Mouse (Mus musculus): ENCODE data around the gene Smarcc1. TPM values are rescaled to one million over a fixed set of nuclear protein-coding genes. Genes with fewer than 3 reads are reported as not detected.

The Smarcc1 gene
- polyA plus RNA-seq, 1 experiment from 2014 or later, result 80.0 TPM

DNA sequence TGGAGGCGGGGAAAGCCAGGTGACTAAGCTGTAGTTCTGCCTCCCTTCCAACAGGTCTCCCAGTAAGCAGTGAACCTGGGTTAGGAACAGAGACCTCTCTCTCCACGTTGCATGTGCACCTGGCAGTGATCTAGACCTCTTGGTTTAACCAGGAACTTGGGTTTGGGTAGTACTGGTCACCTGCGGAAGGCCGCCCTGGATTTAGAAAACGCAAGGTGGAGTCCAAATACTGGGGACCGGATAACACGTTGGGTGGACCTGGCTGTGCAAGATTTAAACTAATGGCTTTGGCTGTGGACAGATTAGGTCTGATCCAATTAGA, 127.0 kb downstream of the Smarcc1 start:
- Histone ChIP-seq H3K36me3 (ENCODE audit: control insufficient read depth, insufficient read depth, low read length) (peaks cover 9% of the 10 kb centered on the region), H3K4me3 (ENCODE audit: low read depth, low read length) (peak overlapping the region; percentile 91), H3K4me2 (ENCODE audit: low read length) (peak overlapping the region; percentile 92), H3K27ac (ENCODE audit: low read length) (peak overlapping the region; percentile 95), H3K9me3 (replicated peaks; ENCODE audit: control insufficient read depth, low read length, poor library complexity, severe bottlenecking) (no peaks in the 10 kb centered on the region), H3K9ac (ENCODE audit: low read depth, low read length) (peak overlapping the region; percentile 95), H3K4me1 (ENCODE audit: control insufficient read depth, insufficient read depth, low read length) (peaks cover 35% of the 10 kb centered on the region), H3K27me3 (ENCODE audit: control insufficient read depth, insufficient read depth, low read depth, low read length) (no peaks in the 10 kb centered on the region)
- no peak for ATAC-seq
- 19% methylated on average over 7 of the region's 7 CpGs for WGBS

DNA sequence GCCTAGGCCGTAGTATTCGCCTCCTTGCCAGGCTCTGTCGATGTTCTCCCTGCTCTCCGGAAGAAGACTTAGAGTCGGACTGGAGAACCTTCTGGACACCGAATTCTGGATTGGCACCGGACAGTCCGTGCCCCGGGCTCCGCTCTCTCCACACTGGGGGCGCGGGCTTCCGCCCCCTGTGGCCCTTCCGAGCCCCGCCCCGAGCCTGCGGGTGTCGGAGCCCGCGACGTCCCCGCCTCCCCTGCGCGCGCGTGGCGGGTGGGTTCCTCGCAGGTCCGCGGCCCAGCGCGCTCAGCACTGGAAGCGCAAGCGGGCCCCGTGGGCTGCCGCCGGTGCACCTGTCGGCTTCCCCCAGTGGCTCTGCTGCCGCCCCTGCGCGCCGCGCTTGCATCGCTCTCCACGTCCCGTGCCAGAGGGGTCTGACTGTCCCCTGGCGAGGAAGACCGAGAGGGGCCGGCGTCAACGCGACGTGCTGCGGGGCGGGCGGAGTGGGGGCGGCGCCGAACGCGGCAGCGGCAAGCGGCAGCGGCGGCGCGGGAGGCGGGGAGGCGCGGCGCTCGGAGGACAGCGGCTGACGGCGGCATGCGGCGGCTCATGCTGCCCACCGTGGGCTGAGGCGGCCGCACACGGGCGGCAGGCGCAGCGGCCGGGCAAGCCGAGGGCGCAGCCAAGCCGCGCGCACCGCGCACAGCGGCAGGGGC, 127.5 kb downstream of the Smarcc1 start:
- Histone ChIP-seq H3K4me3 (ENCODE audit: low read depth, low read length) (peak overlapping the region; percentile 91), H3K27ac (ENCODE audit: low read length) (peak overlapping the region; percentile 95), H3K9ac (ENCODE audit: low read depth, low read length) (peak overlapping the region; percentile 95), H3K27me3 (ENCODE audit: control insufficient read depth, insufficient read depth, low read depth, low read length) (no peaks in the 10 kb centered on the region), H3K4me1 (ENCODE audit: control insufficient read depth, insufficient read depth, low read length) (peaks cover 41% of the 10 kb centered on the region), H3K4me2 (ENCODE audit: low read length) (peak overlapping the region; percentile 92), H3K36me3 (ENCODE audit: control insufficient read depth, insufficient read depth, low read length) (peaks cover 8% of the 10 kb centered on the region; the same call in 1 of the 2 replicates), H3K9me3 (replicated peaks; ENCODE audit: control insufficient read depth, low read length, poor library complexity, severe bottlenecking) (no peaks in the 10 kb centered on the region)
- 1% methylated on average over 65 of the region's 93 CpGs for WGBS
- peak; percentile 62 for ATAC-seq

DNA sequence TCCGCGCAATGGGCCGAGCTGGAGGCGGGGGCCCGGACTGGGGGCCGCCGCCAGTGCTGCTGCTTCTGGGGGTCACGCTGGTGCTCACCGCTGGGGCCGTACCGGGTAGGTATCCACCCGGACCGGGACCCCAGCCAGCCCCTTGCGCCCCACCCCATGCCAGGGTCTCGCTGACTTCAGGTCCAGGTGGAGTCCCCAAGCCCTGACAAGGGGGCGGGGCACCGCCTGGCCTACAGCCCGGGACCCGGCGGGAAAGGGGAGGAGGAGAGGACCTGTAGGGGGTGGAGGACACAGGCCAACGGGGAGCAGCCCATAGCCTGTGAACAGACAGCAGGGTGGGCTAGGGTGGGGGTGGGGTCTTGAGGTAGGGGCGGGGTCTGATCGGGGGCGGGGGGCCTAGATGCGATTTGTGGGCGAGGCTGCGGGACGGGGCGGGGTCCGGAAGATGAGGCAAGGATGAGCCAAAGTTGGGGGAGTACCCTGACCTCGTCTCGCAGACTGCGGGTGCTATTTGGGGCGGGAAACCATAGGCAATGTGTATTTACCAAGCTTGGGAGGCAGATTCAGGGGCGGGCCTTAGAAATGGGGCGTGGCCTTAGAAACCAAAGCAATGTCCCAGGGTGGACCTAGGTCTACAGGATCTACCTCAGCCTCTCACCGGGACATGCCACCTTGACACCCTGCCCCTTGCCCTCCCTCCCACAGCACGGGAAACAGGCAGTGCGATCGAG, 128.2 kb downstream of the Smarcc1 start:
- no peaks in the 10 kb centered on the region for H3K27me3 ChIP-seq (ENCODE audit: control insufficient read depth, insufficient read depth, low read depth, low read length)
- peak overlapping the region; percentile 92 for H3K4me2 ChIP-seq (ENCODE audit: low read length)
- H3K27ac ChIP-seq (ENCODE audit: low read length), result peak overlapping the region; percentile 95
- WGBS, result 1% methylated on average over 36 of the region's 40 CpGs
- H3K36me3 ChIP-seq (ENCODE audit: control insufficient read depth, insufficient read depth, low read length), result peaks cover 8% of the 10 kb centered on the region; the same call in 1 of the 2 replicates
- H3K9me3 ChIP-seq (replicated peaks; ENCODE audit: control insufficient read depth, low read length, poor library complexity, severe bottlenecking), result no peaks in the 10 kb centered on the region
- peak overlapping the region; percentile 91 for H3K4me3 ChIP-seq (ENCODE audit: low read depth, low read length)
- peak; percentile 77 for ATAC-seq
- peak overlapping the region; percentile 95 for H3K9ac ChIP-seq (ENCODE audit: low read depth, low read length)
- H3K4me1 ChIP-seq (ENCODE audit: control insufficient read depth, insufficient read depth, low read length), result peaks cover 48% of the 10 kb centered on the region

DNA sequence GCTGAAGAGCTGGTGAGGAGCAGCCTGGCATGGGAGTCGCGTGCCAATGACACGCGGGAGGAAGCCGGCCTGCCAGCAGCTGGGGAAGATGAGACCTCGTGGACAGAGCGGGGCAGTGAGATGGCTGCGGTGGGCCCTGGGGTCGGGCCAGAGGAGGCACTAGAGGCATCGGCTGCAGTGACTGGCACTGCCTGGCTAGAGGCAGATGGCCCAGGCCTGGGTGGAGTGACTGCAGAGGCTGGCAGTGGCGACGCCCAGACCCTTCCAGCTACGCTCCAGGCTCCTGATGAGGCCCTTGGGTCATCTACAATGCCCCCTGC, 128.8 kb downstream of the Smarcc1 start:
- 46% methylated on average over 12 of the region's 13 CpGs for whole genome bisulfite sequencing
- ATAC-seq, result peak; percentile 17; the same call in 1 of the 2 replicates
- Histone ChIP-seq H3K36me3 (ENCODE audit: control insufficient read depth, insufficient read depth, low read length) (peaks cover 8% of the 10 kb centered on the region; the same call in 1 of the 2 replicates), H3K9ac (ENCODE audit: low read depth, low read length) (peak overlapping the region; percentile 95), H3K27me3 (ENCODE audit: control insufficient read depth, insufficient read depth, low read depth, low read length) (no peaks in the 10 kb centered on the region), H3K4me1 (ENCODE audit: control insufficient read depth, insufficient read depth, low read length) (peaks cover 50% of the 10 kb centered on the region), H3K27ac (ENCODE audit: low read length) (peak overlapping the region; percentile 95), H3K4me3 (ENCODE audit: low read depth, low read length) (peak overlapping the region; percentile 91), H3K9me3 (replicated peaks; ENCODE audit: control insufficient read depth, low read length, poor library complexity, severe bottlenecking) (no peaks in the 10 kb centered on the region), H3K4me2 (ENCODE audit: low read length) (peak overlapping the region; percentile 92)

DNA sequence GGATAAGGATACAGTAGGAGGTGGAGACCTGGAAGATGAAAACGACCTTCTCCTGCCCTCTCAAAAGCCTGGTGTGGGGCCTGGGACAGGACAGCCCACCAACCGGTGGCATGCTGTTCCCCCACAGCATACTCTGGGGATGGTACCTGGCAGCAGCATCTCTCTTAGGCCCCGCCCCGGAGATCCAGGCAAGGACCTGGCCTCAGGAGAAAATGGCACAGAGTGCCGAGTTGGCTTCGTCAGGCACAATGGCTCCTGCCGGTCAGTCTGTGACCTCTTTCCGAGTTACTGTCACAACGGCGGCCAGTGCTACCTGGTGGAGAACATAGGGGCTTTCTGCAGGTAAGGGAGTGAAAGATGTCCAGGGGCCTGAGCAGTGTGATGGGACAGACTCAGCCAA, 129.5 kb downstream of the Smarcc1 start:
- H3K27me3 ChIP-seq (ENCODE audit: control insufficient read depth, insufficient read depth, low read depth, low read length), result no peaks in the 10 kb centered on the region
- no peak overlapping the region; the same call in 1 of the 2 replicates for H3K9ac ChIP-seq (ENCODE audit: low read depth, low read length)
- H3K4me1 ChIP-seq (ENCODE audit: control insufficient read depth, insufficient read depth, low read length), result peaks cover 50% of the 10 kb centered on the region
- H3K4me2 ChIP-seq (ENCODE audit: low read length), result peak overlapping the region; percentile 29; the same call in 1 of the 2 replicates
- H3K27ac ChIP-seq (ENCODE audit: low read length), result 0 out of 2 replicates have a peak overlapping the region, but pooled peaks have one; percentile 18
- H3K4me3 ChIP-seq (ENCODE audit: low read depth, low read length), result no peak overlapping the region
- H3K36me3 ChIP-seq (ENCODE audit: control insufficient read depth, insufficient read depth, low read length), result peaks cover 8% of the 10 kb centered on the region; the same call in 1 of the 2 replicates
- no peak for ATAC-seq
- H3K9me3 ChIP-seq (replicated peaks; ENCODE audit: control insufficient read depth, low read length, poor library complexity, severe bottlenecking), result no peaks in the 10 kb centered on the region
- WGBS, result 88% methylated on average over 10 of the region's 10 CpGs

DNA sequence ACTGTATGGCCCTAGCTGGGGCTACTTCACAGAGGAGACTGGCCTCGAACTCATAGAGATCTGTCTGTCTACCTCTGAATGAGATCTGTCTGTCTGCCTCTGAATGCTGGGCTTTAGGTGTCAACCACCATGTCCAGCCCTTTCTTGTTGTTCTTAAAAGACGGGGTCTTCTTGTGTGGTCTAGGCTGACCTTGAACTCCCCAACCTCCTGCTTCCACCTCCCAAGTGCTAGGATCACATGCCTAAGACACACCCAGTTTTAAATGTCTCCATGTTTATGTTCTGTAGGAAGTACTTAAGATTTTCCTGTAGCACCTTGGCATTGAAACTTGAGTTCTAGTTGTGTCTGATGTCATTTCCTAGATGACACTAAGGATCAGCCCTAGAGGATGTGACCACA, 131.4 kb downstream of the Smarcc1 start:
- no peak overlapping the region for H3K9ac ChIP-seq (ENCODE audit: low read depth, low read length)
- H3K27ac ChIP-seq (ENCODE audit: low read length), result peak overlapping the region; percentile 94
- peak overlapping the region; percentile 53 for H3K4me2 ChIP-seq (ENCODE audit: low read length)
- WGBS, result 58% methylated on average over 2 of the region's 2 CpGs
- peaks cover 8% of the 10 kb centered on the region; the same call in 1 of the 2 replicates for H3K36me3 ChIP-seq (ENCODE audit: control insufficient read depth, insufficient read depth, low read length)
- H3K9me3 ChIP-seq (replicated peaks; ENCODE audit: control insufficient read depth, low read length, poor library complexity, severe bottlenecking), result no peaks in the 10 kb centered on the region
- H3K4me1 ChIP-seq (ENCODE audit: control insufficient read depth, insufficient read depth, low read length), result peaks cover 50% of the 10 kb centered on the region
- H3K4me3 ChIP-seq (ENCODE audit: low read depth, low read length), result no peak overlapping the region
- H3K27me3 ChIP-seq (ENCODE audit: control insufficient read depth, insufficient read depth, low read depth, low read length), result no peaks in the 10 kb centered on the region
- ATAC-seq, result no peak

DNA sequence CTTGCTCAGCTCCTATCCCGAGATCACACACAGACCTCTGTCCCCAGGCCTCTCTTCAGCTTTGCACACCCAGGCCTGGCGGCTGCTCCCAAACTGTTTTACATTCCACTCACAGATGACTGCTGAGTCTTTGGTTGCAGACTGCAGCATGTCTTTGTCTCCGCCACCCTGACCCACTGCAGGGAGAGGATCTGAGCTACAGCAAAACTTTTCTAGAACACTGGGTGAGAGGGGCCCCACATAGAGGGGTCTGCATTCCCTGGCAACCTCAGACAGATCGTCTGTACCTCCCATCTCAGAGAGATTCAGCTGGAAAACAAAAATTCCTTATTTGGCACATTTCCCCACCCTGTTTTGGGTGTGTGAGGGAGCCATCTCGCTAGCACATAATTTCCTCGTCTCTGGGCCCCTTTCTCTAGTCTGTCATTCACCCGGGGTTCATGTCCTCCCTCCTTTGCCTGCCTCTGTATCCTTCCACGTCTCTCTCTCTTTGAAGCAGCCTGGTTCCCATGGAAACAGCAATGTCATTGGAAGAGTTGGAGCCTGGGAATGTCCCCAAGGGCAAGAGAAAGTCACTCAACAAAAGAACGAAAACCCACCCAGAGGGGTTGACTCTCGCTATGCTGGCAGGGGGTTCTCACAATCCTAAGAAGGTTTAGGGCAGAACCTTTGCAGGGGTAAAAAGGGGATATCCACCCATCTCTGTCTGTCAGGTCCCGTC, 132.5 kb downstream of the Smarcc1 start:
- H3K36me3 ChIP-seq (ENCODE audit: control insufficient read depth, insufficient read depth, low read length), result peaks cover 8% of the 10 kb centered on the region; the same call in 1 of the 2 replicates
- no peaks in the 10 kb centered on the region for H3K9me3 ChIP-seq (replicated peaks; ENCODE audit: control insufficient read depth, low read length, poor library complexity, severe bottlenecking)
- WGBS, result 2% methylated on average over 11 of the region's 11 CpGs
- H3K4me3 ChIP-seq (ENCODE audit: low read depth, low read length), result peak overlapping the region; percentile 11; the same call in 1 of the 2 replicates
- H3K27ac ChIP-seq (ENCODE audit: low read length), result peak overlapping the region; percentile 94
- no peaks in the 10 kb centered on the region for H3K27me3 ChIP-seq (ENCODE audit: control insufficient read depth, insufficient read depth, low read depth, low read length)
- ATAC-seq, result peak; percentile 79
- peaks cover 44% of the 10 kb centered on the region for H3K4me1 ChIP-seq (ENCODE audit: control insufficient read depth, insufficient read depth, low read length)
- H3K4me2 ChIP-seq (ENCODE audit: low read length), result peak overlapping the region; percentile 53
- peak overlapping the region; percentile 61 for H3K9ac ChIP-seq (ENCODE audit: low read depth, low read length)

DNA sequence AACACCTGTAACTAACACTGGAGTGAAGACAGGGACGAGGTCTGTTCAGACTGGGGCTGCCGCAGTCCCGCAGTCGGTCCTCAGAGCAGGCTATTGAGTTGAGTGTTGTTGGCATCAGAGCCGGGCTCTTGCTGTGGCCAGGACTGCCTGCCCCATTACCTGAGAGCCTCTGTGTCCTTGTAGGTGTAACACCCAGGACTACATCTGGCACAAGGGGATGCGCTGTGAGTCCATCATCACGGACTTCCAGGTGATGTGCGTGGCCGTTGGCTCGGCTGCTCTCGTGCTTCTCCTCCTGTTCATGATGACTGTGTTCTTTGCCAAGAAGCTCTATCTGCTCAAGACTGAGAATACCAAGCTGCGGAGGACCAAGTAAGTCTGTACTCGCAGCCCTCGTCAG, 133.3 kb downstream of the Smarcc1 start:
- WGBS, result 75% methylated on average over 14 of the region's 14 CpGs
- peak overlapping the region; percentile 36 for H3K9ac ChIP-seq (ENCODE audit: low read depth, low read length)
- H3K4me1 ChIP-seq (ENCODE audit: control insufficient read depth, insufficient read depth, low read length), result peaks cover 44% of the 10 kb centered on the region

More for the DNA sequence above, 133.3 kb downstream of the Smarcc1 start:
- no peak for ATAC-seq
- H3K4me3 ChIP-seq (ENCODE audit: low read depth, low read length), result no peak overlapping the region
- peak overlapping the region; percentile 53; the same call in 1 of the 2 replicates for H3K4me2 ChIP-seq (ENCODE audit: low read length)
- H3K27ac ChIP-seq (ENCODE audit: low read length), result peak overlapping the region; percentile 94
- H3K27me3 ChIP-seq (ENCODE audit: control insufficient read depth, insufficient read depth, low read depth, low read length), result no peaks in the 10 kb centered on the region
- H3K36me3 ChIP-seq (ENCODE audit: control insufficient read depth, insufficient read depth, low read length), result peaks cover 8% of the 10 kb centered on the region; the same call in 1 of the 2 replicates
- no peaks in the 10 kb centered on the region for H3K9me3 ChIP-seq (replicated peaks; ENCODE audit: control insufficient read depth, low read length, poor library complexity, severe bottlenecking)
